Mouse (Mus musculus): ENCODE results near the gene Ttyh1. TPM values are rescaled to one million over a fixed set of nuclear protein-coding genes. Genes with fewer than 3 reads are reported as not detected.

The Ttyh1 gene
- total RNA-seq (2014; rRNA removed; ENCODE audit: low replicate concordance), result 4.2 and 5.0 TPM in 2 replicates
- 0.45 and 1.1 TPM in 2 replicates for polyA plus RNA-seq (2015; fragmentation: Nextera tagmentation; extraction: Ambion mirVana)

GRCm38 (mm10) chr7:4119344-4119902 is at the start of gene Ttyh1:
Ttyh1 (plus strand) TSS chr7:4119408.
- no peak within 1 kb of the TSS for H3K27ac ChIP-seq (ENCODE audit: low read depth)
- H3K36me3 ChIP-seq (replicated peaks; ENCODE audit: control insufficient read depth, insufficient read depth, low read length), result no peaks in the 10 kb centered on the region
- ATAC-seq (ENCODE audit: insufficient read depth, low read depth) (no peak), DNase-seq (ENCODE audit: low spot score) (no peak)
- peak within 1 kb of the TSS; percentile 26 for H3K4me3 ChIP-seq (ENCODE audit: low read depth, low read length)
- TF ChIP-seq EP300 (IDR thresholded peaks at IDR 0.05; ENCODE audit: low read depth), result no peak
- peak; percentile 24; the same call in 1 of the 2 replicates for TF ChIP-seq CTCF (IDR thresholded peaks at IDR 0.05; ENCODE audit: low read depth)
- H3K9me3 ChIP-seq (replicated peaks; ENCODE audit: control insufficient read depth, low read length), result no peaks in the 10 kb centered on the region
- no peak within 1 kb of the TSS for H3K9ac ChIP-seq (replicated peaks; ENCODE audit: low read depth, low read length)
- peaks cover 30% of the 10 kb centered on the region for H3K27me3 ChIP-seq (ENCODE audit: control insufficient read depth, insufficient read depth, low read length)
- peak within 1 kb of the TSS; percentile 55 for H3K4me2 ChIP-seq (ENCODE audit: low read depth, low read length)
- 2% methylated on average over 28 of the region's 37 CpGs for WGBS
- H3K4me1 ChIP-seq (ENCODE audit: control insufficient read depth, insufficient read depth), result 0 out of 2 replicates have a peak, but pooled peaks cover 9% of the 10 kb centered on the region

GRCm38 (mm10) chr7:4071066-4071465 is 48.1 kb upstream of the Ttyh1 start:
- no peak for DNase-seq (ENCODE audit: low spot score)
- Histone ChIP-seq H3K27me3 (ENCODE audit: control insufficient read depth, insufficient read depth, low read length) (no peaks in the 10 kb centered on the region), H3K9ac (replicated peaks; ENCODE audit: low read depth, low read length) (no peak overlapping the region), H3K4me1 (ENCODE audit: control insufficient read depth, insufficient read depth) (no peaks in the 10 kb centered on the region), H3K27ac (ENCODE audit: low read depth) (no peak overlapping the region), H3K36me3 (replicated peaks; ENCODE audit: control insufficient read depth, insufficient read depth, low read length) (no peaks in the 10 kb centered on the region), H3K4me2 (ENCODE audit: low read depth, low read length) (no peak overlapping the region), H3K4me3 (ENCODE audit: low read depth, low read length) (no peak overlapping the region), H3K9me3 (replicated peaks; ENCODE audit: control insufficient read depth, low read length) (no peaks in the 10 kb centered on the region)
- 66% methylated on average over 6 of the region's 6 CpGs for WGBS
- ATAC-seq (ENCODE audit: insufficient read depth, low read depth), result no peak
- no peak for TF ChIP-seq EP300 (IDR thresholded peaks at IDR 0.05; ENCODE audit: low read depth)
- TF ChIP-seq CTCF (IDR thresholded peaks at IDR 0.05; ENCODE audit: low read depth), result no peak

- no peaks in the 10 kb centered on the region for H3K4me1 ChIP-seq (ENCODE audit: control insufficient read depth, insufficient read depth)
- H3K4me2 ChIP-seq (ENCODE audit: low read depth, low read length), result no peak overlapping the region
- no peaks in the 10 kb centered on the region for H3K27me3 ChIP-seq (ENCODE audit: control insufficient read depth, insufficient read depth, low read length)
- no peak for DNase-seq (ENCODE audit: low spot score)
- no peak for TF ChIP-seq CTCF (IDR thresholded peaks at IDR 0.05; ENCODE audit: low read depth)
- TF ChIP-seq EP300 (IDR thresholded peaks at IDR 0.05; ENCODE audit: low read depth), result no peak
- 59% methylated on average over 3 of the region's 3 CpGs for WGBS
- H3K27ac ChIP-seq (ENCODE audit: low read depth), result no peak overlapping the region
- H3K4me3 ChIP-seq (ENCODE audit: low read depth, low read length), result no peak overlapping the region
- no peaks in the 10 kb centered on the region for H3K36me3 ChIP-seq (replicated peaks; ENCODE audit: control insufficient read depth, insufficient read depth, low read length)
- no peaks in the 10 kb centered on the region for H3K9me3 ChIP-seq (replicated peaks; ENCODE audit: control insufficient read depth, low read length)
- H3K9ac ChIP-seq (replicated peaks; ENCODE audit: low read depth, low read length), result no peak overlapping the region
- ATAC-seq (ENCODE audit: insufficient read depth, low read depth), result no peak
Observed at GRCm38 (mm10) chr7:4073144-4073543, 46.1 kb upstream of the Ttyh1 start.

- H3K36me3 ChIP-seq (replicated peaks; ENCODE audit: control insufficient read depth, insufficient read depth, low read length), result no peaks in the 10 kb centered on the region
- no peak overlapping the region for H3K27ac ChIP-seq (ENCODE audit: low read depth)
- no peaks in the 10 kb centered on the region for H3K4me1 ChIP-seq (ENCODE audit: control insufficient read depth, insufficient read depth)
- H3K9me3 ChIP-seq (replicated peaks; ENCODE audit: control insufficient read depth, low read length), result no peaks in the 10 kb centered on the region
- H3K27me3 ChIP-seq (ENCODE audit: control insufficient read depth, insufficient read depth, low read length), result no peaks in the 10 kb centered on the region
- no peak overlapping the region for H3K4me3 ChIP-seq (ENCODE audit: low read depth, low read length)
- 87% methylated on average over 7 of the region's 7 CpGs for WGBS
- no peak overlapping the region for H3K9ac ChIP-seq (replicated peaks; ENCODE audit: low read depth, low read length)
- ATAC-seq (ENCODE audit: insufficient read depth, low read depth) (no peak), DNase-seq (ENCODE audit: low spot score) (no peak)
- H3K4me2 ChIP-seq (ENCODE audit: low read depth, low read length), result no peak overlapping the region
- no peak for TF ChIP-seq CTCF (IDR thresholded peaks at IDR 0.05; ENCODE audit: low read depth)
- no peak for TF ChIP-seq EP300 (IDR thresholded peaks at IDR 0.05; ENCODE audit: low read depth)
Observed at GRCm38 (mm10) chr7:4079511-4079910, 39.7 kb upstream of the Ttyh1 start.

- DNase-seq (ENCODE audit: low spot score), result no peak
Observed at GRCm38 (mm10) chr7:4080552-4080951, 38.7 kb upstream of the Ttyh1 start.

GRCm38 (mm10) chr7:4081706-4082105 is 37.5 kb upstream of the Ttyh1 start:
- no peak for DNase-seq (ENCODE audit: low spot score)
- Histone ChIP-seq H3K27ac (ENCODE audit: low read depth) (no peak overlapping the region), H3K27me3 (ENCODE audit: control insufficient read depth, insufficient read depth, low read length) (no peaks in the 10 kb centered on the region), H3K4me3 (ENCODE audit: low read depth, low read length) (no peak overlapping the region), H3K9ac (replicated peaks; ENCODE audit: low read depth, low read length) (no peak overlapping the region), H3K4me2 (ENCODE audit: low read depth, low read length) (no peak overlapping the region), H3K36me3 (replicated peaks; ENCODE audit: control insufficient read depth, insufficient read depth, low read length) (no peaks in the 10 kb centered on the region), H3K9me3 (replicated peaks; ENCODE audit: control insufficient read depth, low read length) (no peaks in the 10 kb centered on the region), H3K4me1 (ENCODE audit: control insufficient read depth, insufficient read depth) (no peaks in the 10 kb centered on the region)
- TF ChIP-seq EP300 (IDR thresholded peaks at IDR 0.05; ENCODE audit: low read depth), result no peak
- TF ChIP-seq CTCF (IDR thresholded peaks at IDR 0.05; ENCODE audit: low read depth), result no peak
- ATAC-seq (ENCODE audit: insufficient read depth, low read depth), result no peak

More at GRCm38 (mm10) chr7:4080552-4080951, 38.7 kb upstream of the Ttyh1 start:
- Histone ChIP-seq H3K4me1 (ENCODE audit: control insufficient read depth, insufficient read depth) (no peaks in the 10 kb centered on the region), H3K9me3 (replicated peaks; ENCODE audit: control insufficient read depth, low read length) (no peaks in the 10 kb centered on the region), H3K4me3 (ENCODE audit: low read depth, low read length) (no peak overlapping the region), H3K9ac (replicated peaks; ENCODE audit: low read depth, low read length) (no peak overlapping the region), H3K4me2 (ENCODE audit: low read depth, low read length) (no peak overlapping the region), H3K36me3 (replicated peaks; ENCODE audit: control insufficient read depth, insufficient read depth, low read length) (no peaks in the 10 kb centered on the region), H3K27me3 (ENCODE audit: control insufficient read depth, insufficient read depth, low read length) (no peaks in the 10 kb centered on the region), H3K27ac (ENCODE audit: low read depth) (no peak overlapping the region)
- 73% methylated on average over 4 of the region's 4 CpGs for WGBS
- no peak for ATAC-seq (ENCODE audit: insufficient read depth, low read depth)
- no peak for TF ChIP-seq CTCF (IDR thresholded peaks at IDR 0.05; ENCODE audit: low read depth)
- no peak for TF ChIP-seq EP300 (IDR thresholded peaks at IDR 0.05; ENCODE audit: low read depth)

All from heart, postnatal 0 days (tissue).